Mouse (Mus musculus) midbrain, embryonic 14.5 days (tissue): Measurements from ENCODE around the gene Tsfm. TPM values are rescaled to one million over a fixed set of nuclear protein-coding genes. Genes with fewer than 3 reads are reported as not detected.
A peak's percentile ranks its signal among the peaks of the same experiment; 100 is the strongest.

Experiments used
- ATAC-seq: fragments of 200-750 bp; cut with Nextera tagmentation; 2 replicates; pipeline ENCODE4 v1.8.0; 2017; ENCODE audit warnings: moderate number of reproducible peaks, moderate library complexity; ENCODE audit not compliant: low FRiP score, low TSS enrichment
- DNase-seq: peaks from one replicate; pipeline ENCODE4 v3.0.0-alpha.2; 2015
- H3K27ac ChIP-seq: fragments of 300-500 bp; sonication (generic); replicated peaks from 2 replicates; pipeline ENCODE4 v1.5.1; 2014; ENCODE audit warnings: mild to moderate bottlenecking, low read depth, low read length, moderate library complexity
- H3K27me3 ChIP-seq: fragments of 300-500 bp; sonication (generic); 2 replicates; pipeline ENCODE4 v1.6.1; 2014; ENCODE audit warnings: low read length, control low read depth, mixed read lengths; ENCODE audit not compliant: control insufficient read depth, insufficient read depth
- H3K36me3 ChIP-seq: fragments of 300-500 bp; sonication (generic); 2 replicates; pipeline ENCODE4 v1.6.1; 2014; ENCODE audit warnings: low read length, control low read depth; ENCODE audit not compliant: control insufficient read depth, insufficient read depth
- H3K4me1 ChIP-seq: fragments of 300-500 bp; sonication (generic); 2 replicates; pipeline ENCODE4 v1.6.1; 2014; ENCODE audit warnings: mild to moderate bottlenecking, antibody characterized with exemption, low read length, control low read depth; ENCODE audit not compliant: control insufficient read depth, insufficient read depth
- H3K4me2 ChIP-seq: fragments of 300-500 bp; sonication (generic); 2 replicates; pipeline ENCODE4 v1.6.1; 2014; ENCODE audit warnings: mild to moderate bottlenecking, low read length, moderate library complexity
- H3K4me3 ChIP-seq: fragments of 300-500 bp; sonication (generic); replicated peaks from 2 replicates; pipeline ENCODE4 v1.5.1; 2014; ENCODE audit warnings: low read depth, low read length
- H3K9ac ChIP-seq: fragments of 300-500 bp; sonication (generic); replicated peaks from 2 replicates; pipeline ENCODE4 v1.6.1; 2014; ENCODE audit warnings: mild to moderate bottlenecking, low read length, moderate library complexity
- H3K9me3 ChIP-seq: fragments of 300-500 bp; sonication (generic); 2 replicates; pipeline ENCODE4 v1.6.1; 2016; ENCODE audit warnings: low read length, control low read depth, mixed read lengths; ENCODE audit not compliant: control insufficient read depth
- whole genome bisulfite sequencing: fragments of 180-500 bp; shearing (Covaris S2); extraction: QIAGEN DNeasy Blood & Tissue Kit; methylation state at CpG from one replicate; pipeline ENCODE4 v1.1.7; 2014; 5-methylcytosine and 5-hydroxymethylcytosine counted together
- polyA plus RNA-seq: library from polyadenylated mRNA; unstranded; fragments of >200 nt; fragmentation: Nextera tagmentation; extraction: Ambion mirVana; gene quantifications from 2 replicates; pipeline ENCODE4 v1.2.1, GENCODE M21; 2014

Gene Tsfm
- polyA plus RNA-seq: 56.0 and 64.9 TPM in 2 replicates

- 5% methylated on average over 56 of the region's 56 CpGs for WGBS
Observed at GRCm38 (mm10) chr10:127030336-127031296, at the start of gene Tsfm. Tsfm (minus strand) TSS chr10:127030840.

GRCm38 (mm10) chr10:127079665-127080391, 49.2 kb upstream of the Tsfm start:
- H3K4me2 ChIP-seq: peak overlapping the region; percentile 93
- H3K4me3 ChIP-seq: peak overlapping the region; percentile 88
- peak overlapping the region; percentile 92 for H3K27ac ChIP-seq
- H3K9ac ChIP-seq: peak overlapping the region; percentile 84
- 0 out of 2 replicates have a peak, but pooled peaks cover 14% of the 10 kb centered on the region for H3K27me3 ChIP-seq
- DNase-seq (peak; percentile 81), ATAC-seq (no peak)
- under 1% methylated on average over 69 of the region's 70 CpGs for WGBS
- H3K36me3 ChIP-seq: peaks cover 22% of the 10 kb centered on the region
- H3K4me1 ChIP-seq: peaks cover 40% of the 10 kb centered on the region
- no peaks in the 10 kb centered on the region for H3K9me3 ChIP-seq

More at GRCm38 (mm10) chr10:127030336-127031296, at the start of gene Tsfm:
- Histone ChIP-seq H3K9me3 (no peaks in the 10 kb centered on the region), H3K4me2 (peak within 1 kb of the TSS; percentile 90), H3K36me3 (peaks cover 36% of the 10 kb centered on the region), H3K27ac (peak within 1 kb of the TSS; percentile 80), H3K4me1 (no peaks in the 10 kb centered on the region), H3K9ac (peak within 1 kb of the TSS; percentile 83), H3K27me3 (no peaks in the 10 kb centered on the region), H3K4me3 (peak within 1 kb of the TSS; percentile 88)
- DNase-seq (peak; percentile 98), ATAC-seq (peak; percentile 90)

GRCm38 (mm10) chr10:127078677-127079575, 48.3 kb upstream of the Tsfm start:
- 0 out of 2 replicates have a peak, but pooled peaks cover 14% of the 10 kb centered on the region for H3K27me3 ChIP-seq
- under 1% methylated on average over 47 of the region's 49 CpGs for WGBS
- DNase-seq (peak; percentile 90), ATAC-seq (peak; percentile 75)
- peak overlapping the region; percentile 84 for H3K9ac ChIP-seq
- peaks cover 13% of the 10 kb centered on the region for H3K36me3 ChIP-seq
- H3K27ac ChIP-seq: peak overlapping the region; percentile 92
- peak overlapping the region; percentile 88 for H3K4me3 ChIP-seq
- H3K4me1 ChIP-seq: peaks cover 40% of the 10 kb centered on the region
- peak overlapping the region; percentile 93 for H3K4me2 ChIP-seq
- no peaks in the 10 kb centered on the region for H3K9me3 ChIP-seq

- Histone ChIP-seq H3K9ac (peak overlapping the region; percentile 60), H3K4me3 (peak overlapping the region; percentile 88), H3K9me3 (no peaks in the 10 kb centered on the region), H3K4me1 (peaks cover 40% of the 10 kb centered on the region), H3K27ac (peak overlapping the region; percentile 92), H3K4me2 (peak overlapping the region; percentile 93), H3K27me3 (0 out of 2 replicates have a peak, but pooled peaks cover 14% of the 10 kb centered on the region), H3K36me3 (peaks cover 6% of the 10 kb centered on the region)
- ATAC-seq: peak; percentile 58
- DNase-seq: peak; percentile 80
- WGBS: under 1% methylated on average over 12 of the region's 12 CpGs
Observed at GRCm38 (mm10) chr10:127078001-127078676, 47.5 kb upstream of the Tsfm start.

- Histone ChIP-seq H3K9ac (peak overlapping the region; percentile 60), H3K27me3 (0 out of 2 replicates have a peak, but pooled peaks cover 14% of the 10 kb centered on the region), H3K4me2 (peak overlapping the region; percentile 93), H3K27ac (peak overlapping the region; percentile 92), H3K9me3 (no peaks in the 10 kb centered on the region), H3K36me3 (no peaks in the 10 kb centered on the region), H3K4me3 (peak overlapping the region; percentile 88), H3K4me1 (peaks cover 37% of the 10 kb centered on the region)
- ATAC-seq: no peak
- peak; percentile 47 for DNase-seq
- 5% methylated on average over 10 of the region's 10 CpGs for WGBS
Observed at GRCm38 (mm10) chr10:127077515-127077914, 46.9 kb upstream of the Tsfm start.

GRCm38 (mm10) chr10:127076082-127076481, 45.4 kb upstream of the Tsfm start:
- Histone ChIP-seq H3K4me3 (no peak overlapping the region), H3K27ac (no peak overlapping the region), H3K4me2 (no peak overlapping the region), H3K9me3 (no peaks in the 10 kb centered on the region), H3K36me3 (no peaks in the 10 kb centered on the region), H3K27me3 (0 out of 2 replicates have a peak, but pooled peaks cover 14% of the 10 kb centered on the region), H3K9ac (no peak overlapping the region), H3K4me1 (peaks cover 26% of the 10 kb centered on the region)
- ATAC-seq (no peak), DNase-seq (no peak)
- WGBS: 59% methylated on average over 4 of the region's 4 CpGs

- WGBS: 82% methylated on average over 8 of the region's 8 CpGs
- no peak for ATAC-seq
- DNase-seq: no peak
- peaks cover 26% of the 10 kb centered on the region for H3K4me1 ChIP-seq
- H3K4me2 ChIP-seq: no peak overlapping the region
- no peaks in the 10 kb centered on the region for H3K36me3 ChIP-seq
- H3K4me3 ChIP-seq: no peak overlapping the region
- no peak overlapping the region for H3K9ac ChIP-seq
- H3K27me3 ChIP-seq: 0 out of 2 replicates have a peak, but pooled peaks cover 13% of the 10 kb centered on the region
- no peaks in the 10 kb centered on the region for H3K9me3 ChIP-seq
- no peak overlapping the region for H3K27ac ChIP-seq
Observed at GRCm38 (mm10) chr10:127075651-127076050, 45.0 kb upstream of the Tsfm start.
